In genomic region chr6:30211641-30212455, GRCm38 (mm10) we compare ENCODE assay signal across 10 mouse cellular contexts.
DNase-seq lines count a peak whose midpoint lies in the region; ATAC-seq and TF ChIP-seq lines count a peak whose summit lies in the region.
"Had no signal": no experiment of that assay in that cellular context is flagged by ENCODE, and none has a peak within 500 bp of the region (broad histone marks: within the 10 kb centered on the region; RNA-seq: fewer than 3 reads in every experiment).

No protein-coding gene starts in this region.

- ATAC-seq in kidney, embryonic 16.5 days (ENCODE audit: low FRiP score, low TSS enrichment): no peak
- peak; percentile 67 for ATAC-seq in kidney, postnatal 0 days (replicated peaks; ENCODE audit: low FRiP score, low read depth)

- H3K9ac ChIP-seq in kidney, embryonic 16.5 days (replicated peaks; ENCODE audit: low read length): no peak overlapping the region
- H3K9ac ChIP-seq in kidney, postnatal 0 days (ENCODE audit: low read depth, low read length): no peak overlapping the region
- H3K9ac ChIP-seq: heart, embryonic 12.5 days; limb, embryonic 13.5 days had no signal

- H3K4me3 ChIP-seq in kidney, embryonic 16.5 days (ENCODE audit: low read length): no peak overlapping the region
- no peak overlapping the region for H3K4me3 ChIP-seq in kidney, postnatal 0 days (replicated peaks; ENCODE audit: low read depth, low read length)
- H3K4me3 ChIP-seq: heart, embryonic 12.5 days; limb, embryonic 13.5 days had no signal

- H3K27me3 ChIP-seq in kidney, embryonic 16.5 days (ENCODE audit: insufficient read depth, low read length): no peaks in the 10 kb centered on the region
- H3K27me3 ChIP-seq in kidney, postnatal 0 days (ENCODE audit: insufficient read depth, low read length): no peaks in the 10 kb centered on the region
- H3K27me3 ChIP-seq: heart, embryonic 12.5 days; limb, embryonic 13.5 days had no signal

- H3K27ac ChIP-seq in kidney, embryonic 16.5 days (ENCODE audit: low read length): no peak overlapping the region
- peak overlapping the region; percentile 68 for H3K27ac ChIP-seq in kidney, postnatal 0 days
- H3K27ac ChIP-seq: limb, embryonic 13.5 days had no signal

- no peaks in the 10 kb centered on the region for H3K9me3 ChIP-seq in kidney, embryonic 16.5 days (ENCODE audit: low read length)
- H3K9me3 ChIP-seq in kidney, postnatal 0 days (replicated peaks; ENCODE audit: low read length): no peaks in the 10 kb centered on the region
- H3K9me3 ChIP-seq: heart, embryonic 12.5 days; limb, embryonic 13.5 days had no signal

- WGBS in kidney, embryonic 16.5 days: 72% methylated on average over 16 of the region's 16 CpGs
- WGBS in kidney, postnatal 0 days: 62% methylated on average over 16 of the region's 16 CpGs

- peak; percentile 39 to 56 for DNase-seq in cerebellum, postnatal 10 days
- DNase-seq in cerebellum, adult 9-11 months: no peak
- DNase-seq in kidney, adult 11 months: peak; percentile 84
- DNase-seq in Muller cell, postnatal 12 days (ENCODE audit: inconsistent ontology term): peak; percentile 65
- no peak for DNase-seq in kidney, postnatal 0 days (ENCODE audit: low spot score)
- no peak for DNase-seq in spleen, postnatal 14 days (ENCODE audit: low spot score in 2 of 2)
- DNase-seq in cerebellum, postnatal 4 days (ENCODE audit: low spot score in 2 of 2): no peak

- no peak overlapping the region for H3K4me2 ChIP-seq in kidney, embryonic 16.5 days (replicated peaks; ENCODE audit: low read depth, low read length)
- H3K4me2 ChIP-seq in kidney, postnatal 0 days (ENCODE audit: low read length): no peak overlapping the region
- H3K4me2 ChIP-seq: heart, embryonic 12.5 days; limb, embryonic 13.5 days had no signal

- no peaks in the 10 kb centered on the region for H3K4me1 ChIP-seq in kidney, embryonic 16.5 days (ENCODE audit: insufficient read depth, low read length)
- no peaks in the 10 kb centered on the region for H3K4me1 ChIP-seq in kidney, postnatal 0 days (replicated peaks; ENCODE audit: insufficient read depth, low read length)
- H3K4me1 ChIP-seq: heart, embryonic 12.5 days; limb, embryonic 13.5 days had no signal

- TF ChIP-seq CTCF in kidney, postnatal 0 days (IDR thresholded peaks at IDR 0.05; ENCODE audit: low read depth): no peak

- peaks cover 8% of the 10 kb centered on the region; the same call in 1 of the 2 replicates for H3K36me3 ChIP-seq in kidney, embryonic 16.5 days (ENCODE audit: insufficient read depth, low read length)
- 0 out of 2 replicates have a peak, but pooled peaks cover 13% of the 10 kb centered on the region for H3K36me3 ChIP-seq in kidney, postnatal 0 days (ENCODE audit: insufficient read depth, low read length)

Comparison
In these comparisons a context has a peak if more than half of its experiments do, and no peak if none do; other contexts are left out.
1. DNase-seq: peak in cerebellum, postnatal 10 days (2 of 2), kidney, adult 11 months (single experiment) and Muller cell, postnatal 12 days (single experiment); none in cerebellum, adult 9-11 months (single experiment), kidney, postnatal 0 days (single experiment), spleen, postnatal 14 days (0 of 2) and cerebellum, postnatal 4 days (0 of 2).